Mouse (Mus musculus) heart, postnatal 0 days (tissue): ENCODE measurements at regions not wholly inside any gene's neighbourhood (a gene's known extent, or its start where the extent isn't known, plus 50 kb on each side); places are given as distances from the start of the nearest gene placed in this dataset.

Source experiments
- CTCF ChIP-seq: IDR thresholded peaks from 2 replicates; pipeline ENCODE4 v1.5.1; 2016; ENCODE audit warnings: antibody characterized with exemption, control low read depth, low read depth
- EP300 ChIP-seq: IDR thresholded peaks from 2 replicates; pipeline ENCODE4 v1.6.1; 2016; ENCODE audit warnings: antibody characterized with exemption, low read depth

- TF ChIP-seq CTCF (no peak), EP300 (no peak)
Observed at GRCm38 (mm10) chr9:113421121-113421520, 286.9 kb downstream of the Pdcd6ip start.
